Mouse (Mus musculus): ENCODE data around the gene Phykpl. TPM values are rescaled to one million over a fixed set of nuclear protein-coding genes. Genes with fewer than 3 reads are reported as not detected.

Phykpl gene
- 10 to 100 TPM; 10.5 to 12.1 TPM for total RNA-seq (2021)

DNA sequence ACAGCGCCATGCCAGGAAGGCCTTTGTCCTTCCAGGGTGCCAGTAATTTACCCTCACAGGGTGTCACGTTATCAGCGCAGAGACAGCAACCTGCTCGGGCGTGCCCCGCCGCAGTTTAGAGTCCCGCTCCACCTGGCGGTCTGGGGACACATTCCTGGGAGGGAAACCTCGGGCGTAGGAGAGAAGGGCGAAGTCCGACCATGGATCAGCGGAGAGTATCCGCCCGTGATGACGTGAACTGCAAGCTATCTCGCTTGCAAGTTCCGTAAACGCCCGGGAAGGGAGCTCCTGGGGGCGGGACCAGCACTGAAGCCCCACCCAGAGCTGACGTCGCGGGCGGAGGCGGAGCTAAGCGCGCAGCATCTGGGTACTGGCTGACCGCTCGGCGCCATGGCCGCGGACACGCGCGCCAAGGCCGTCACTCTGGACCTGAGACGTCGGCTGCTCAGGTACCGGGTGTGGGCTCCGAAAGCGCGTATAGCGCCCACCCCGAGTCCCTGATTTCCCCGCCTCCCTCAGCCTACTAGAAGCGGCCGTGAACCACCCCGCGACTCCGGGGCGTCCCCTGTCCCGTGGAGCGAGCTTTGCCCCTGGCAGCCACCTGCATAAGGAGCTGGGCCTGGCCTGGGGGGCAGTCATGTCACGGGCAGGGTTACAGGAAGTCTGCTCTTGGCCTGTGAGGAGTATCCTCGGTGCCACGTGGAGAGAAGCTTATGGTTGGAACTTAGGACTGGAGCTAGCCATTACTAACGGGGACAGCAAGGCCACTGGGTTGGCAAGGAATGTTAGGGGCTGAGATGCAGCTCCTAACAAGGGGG, at the start of gene Phykpl:
Gene Phykpl (plus strand): TSS at position 327 of the 818 bp plus-strand sequence.
- intact Hi-C loops (cut with DNase I): loop anchor here (5.0 kb wide), 1 partner anchor 47 kb away; no protein-coding TSS in a partner anchor

DNA sequence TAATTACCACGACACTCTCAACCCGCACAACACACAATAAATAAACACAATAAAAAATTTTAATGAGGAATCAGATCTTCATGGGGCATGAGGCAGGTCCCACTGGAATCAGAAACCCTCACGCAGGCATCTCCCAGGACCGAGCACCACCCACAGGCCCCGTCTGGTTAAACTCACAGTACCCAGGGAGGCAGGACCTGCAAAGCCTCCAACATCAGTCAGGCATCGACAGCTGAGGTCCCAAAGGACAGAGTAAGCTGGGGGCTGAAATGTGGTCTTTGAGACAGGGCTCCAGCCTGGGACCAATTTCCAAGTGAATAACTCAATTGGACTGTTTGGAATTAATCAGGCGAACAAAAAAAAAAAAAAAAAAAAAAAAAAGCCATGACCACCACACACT, 46.2 kb upstream of the Phykpl start:
- intact Hi-C loops (cut with DNase I): loop anchor here (5.0 to 10.0 kb wide), 4 partner anchors 44 to 604 kb away; partner anchors contain the start of genes Phykpl and Zfp354b
- DNase-seq: no peak

More for the DNA sequence above, at the start of gene Phykpl:
- peak; percentile 98 to 99 for DNase-seq

DNA sequence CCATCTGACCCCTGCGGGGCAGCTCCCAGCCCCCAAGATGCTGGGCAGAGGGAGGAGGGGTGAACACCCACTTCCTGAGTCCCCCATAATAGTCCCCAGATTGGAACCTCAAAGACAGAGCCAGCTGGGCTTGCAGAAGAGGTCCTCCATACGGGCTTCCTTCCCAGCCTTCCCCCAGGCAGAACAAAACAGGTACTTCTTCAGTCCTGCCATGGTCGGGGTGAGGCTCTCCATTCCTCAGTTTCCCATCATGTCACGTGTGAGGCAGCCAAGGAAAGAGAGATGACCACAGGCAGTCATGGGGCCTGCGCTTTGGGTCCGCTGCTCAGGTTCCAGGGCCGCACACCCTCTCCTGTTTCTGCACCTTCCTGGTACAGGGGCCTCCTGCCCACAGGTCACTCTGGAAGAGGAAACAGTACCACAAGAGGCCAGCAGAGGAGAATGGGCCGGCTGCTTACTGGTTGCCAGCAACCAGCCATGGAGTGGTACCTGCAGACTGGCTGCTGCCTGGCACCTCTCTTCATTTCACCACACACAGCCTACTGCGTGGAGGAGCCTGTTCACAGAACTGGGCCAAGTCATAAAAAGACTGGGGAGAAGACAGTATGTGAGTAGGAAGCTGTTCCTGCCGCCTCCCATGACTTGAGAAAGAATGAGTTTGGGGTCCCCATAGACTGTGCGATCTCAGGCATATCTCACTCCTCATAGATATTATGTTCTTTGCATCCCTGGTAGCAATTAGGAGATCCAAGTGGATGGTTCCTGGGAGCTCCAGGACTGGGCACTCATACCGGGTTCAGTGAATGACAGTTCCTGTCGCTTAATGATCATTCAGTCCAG, 45.4 kb upstream of the Phykpl start:
- intact Hi-C loops (cut with DNase I): loop anchor here (1.0 to 10.0 kb wide), 5 partner anchors 43 to 604 kb away; partner anchors contain the start of genes Col23a1, Phykpl and Zfp354b

DNA sequence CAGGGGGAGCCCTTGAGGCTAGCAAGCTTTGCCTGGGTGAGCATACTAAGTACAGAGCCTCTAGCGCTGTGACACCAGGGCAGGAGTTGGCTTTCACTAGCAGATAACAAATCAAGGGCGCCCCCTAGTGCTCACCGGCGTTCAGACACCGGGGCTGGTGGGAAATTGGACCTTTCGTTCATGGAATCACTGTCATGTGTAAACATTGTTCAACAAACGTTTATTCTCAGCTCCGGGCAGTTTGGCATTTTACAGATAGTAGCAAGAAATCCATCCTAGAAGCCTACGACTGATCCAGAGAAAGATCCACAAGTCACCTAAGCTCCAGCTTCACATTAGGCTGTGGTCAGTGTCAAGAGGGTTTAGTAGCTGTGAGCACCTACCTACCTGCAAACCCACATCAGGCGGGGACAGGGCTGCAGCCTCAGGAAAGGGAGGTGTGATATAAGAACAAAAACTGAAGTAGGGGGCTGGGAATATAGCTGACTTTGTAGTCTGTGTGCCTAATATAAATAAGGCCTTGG, 44.7 kb upstream of the Phykpl start:
- peak; percentile 95 to 99 for DNase-seq
- intact Hi-C loops (cut with DNase I): loop anchor here (1.0 to 10.0 kb wide), 5 partner anchors 42 to 605 kb away; partner anchors contain the start of genes Col23a1, Phykpl and Zfp354b

More for the DNA sequence above, 45.4 kb upstream of the Phykpl start:
- no peak for DNase-seq

DNA sequence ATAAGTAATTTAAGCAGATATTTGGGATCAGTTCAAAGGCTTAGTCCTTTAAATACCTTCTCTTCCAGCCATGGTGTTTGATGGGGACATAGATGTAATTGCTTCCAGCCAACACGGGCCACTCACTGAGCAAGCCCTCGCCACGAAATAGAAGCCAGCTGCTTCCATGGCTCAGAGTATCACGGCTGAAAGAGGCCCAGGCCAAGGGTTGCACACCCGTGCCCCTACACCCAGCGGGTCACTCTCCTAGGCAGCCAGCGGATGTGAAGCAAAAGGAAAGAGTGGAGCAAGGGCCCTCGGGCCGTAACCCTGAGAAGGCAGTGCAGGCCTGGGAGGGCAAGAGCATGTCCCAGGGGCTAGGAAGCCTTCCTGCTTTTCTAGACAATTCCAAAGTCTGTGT, 42.1 kb upstream of the Phykpl start:
- DNase-seq: no peak

DNA sequence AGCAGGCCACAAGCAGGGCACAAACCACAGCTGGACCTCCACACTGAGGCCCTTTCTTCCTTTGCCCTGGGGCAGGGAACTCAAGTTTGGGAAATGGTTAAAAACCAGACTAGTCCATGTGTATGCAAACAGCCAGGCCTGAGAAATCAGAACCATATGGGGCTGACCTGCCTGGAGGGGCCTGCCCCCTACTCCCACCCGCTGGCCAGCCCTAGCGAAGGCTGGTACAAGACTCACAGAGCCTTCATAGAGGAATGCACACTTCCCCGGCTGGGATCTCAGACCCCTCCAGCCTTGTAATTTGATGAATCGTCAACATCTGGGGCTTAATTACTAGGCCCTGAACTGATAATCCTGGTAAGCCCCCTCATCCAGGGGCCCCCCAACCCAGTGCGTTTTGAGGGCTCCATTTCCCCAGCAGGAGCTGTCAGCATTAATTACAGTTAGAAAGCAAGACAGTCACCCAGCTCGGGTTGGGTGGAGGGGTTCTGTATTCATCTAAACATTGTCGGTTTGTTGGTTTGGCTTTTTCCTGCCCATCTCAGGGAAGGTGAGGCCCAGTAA, 41.0 kb upstream of the Phykpl start:
- no peak for DNase-seq
- intact Hi-C loops (cut with DNase I): no loop called here

More for the DNA sequence above, 42.1 kb upstream of the Phykpl start:
- intact Hi-C loops (cut with DNase I): no loop called here

DNA sequence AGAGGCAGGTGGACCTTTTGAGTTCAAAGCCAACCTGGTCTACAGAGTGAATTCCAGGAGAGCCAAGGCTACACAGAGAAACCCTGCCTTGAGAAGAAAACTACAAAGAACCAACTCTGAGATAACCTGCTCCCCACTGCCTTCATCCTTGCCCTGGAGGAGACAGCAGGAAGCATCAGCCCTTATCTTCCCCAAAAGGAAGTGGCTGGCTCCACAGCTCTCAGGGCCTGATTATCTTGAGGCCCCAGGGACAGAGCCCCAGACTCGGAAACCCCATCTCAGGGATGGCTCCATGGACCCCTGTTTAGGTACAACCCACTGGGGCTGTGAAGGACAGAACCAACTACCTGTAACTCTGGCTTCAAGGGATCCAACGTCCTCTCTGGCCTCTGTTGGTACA, 40.1 kb upstream of the Phykpl start:
- no peak for DNase-seq
- intact Hi-C loops (cut with DNase I): no loop called here

- no peak for DNase-seq
- intact Hi-C loops (cut with DNase I): no loop called here
Measured at GRCm38 (mm10) chr11:51545811-51546210, 38.7 kb upstream of the Phykpl start.

DNA sequence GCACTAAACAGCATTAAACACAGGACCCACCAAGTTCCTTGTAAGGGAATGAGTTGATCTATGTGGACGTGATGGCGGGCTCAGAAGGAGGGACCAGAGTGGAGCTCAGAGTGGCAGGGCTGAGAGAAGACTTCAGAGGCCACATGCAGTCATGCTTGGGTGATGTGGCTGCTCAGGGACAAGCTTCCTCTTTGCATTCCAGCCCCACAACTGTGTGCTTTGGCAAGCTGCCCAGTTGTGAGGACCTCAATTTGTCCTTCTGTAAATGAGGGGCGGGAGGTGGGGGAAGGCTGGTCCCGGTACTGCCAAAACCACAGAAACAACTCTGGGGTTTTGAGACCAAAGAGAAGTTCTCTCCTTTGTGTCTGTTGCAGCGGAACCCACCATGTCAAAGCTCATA, 33.3 kb upstream of the Phykpl start:
- intact Hi-C loops (cut with DNase I): no loop called here
- no peak for DNase-seq

GRCm38 (mm10) chr11:51552091-51552490, 32.5 kb upstream of the Phykpl start:
- DNase-seq: no peak
- intact Hi-C loops (cut with DNase I): no loop called here

GRCm38 (mm10) chr11:51554590-51554989, 30.0 kb upstream of the Phykpl start:
- DNase-seq: no peak
- intact Hi-C loops (cut with DNase I): no loop called here

DNA sequence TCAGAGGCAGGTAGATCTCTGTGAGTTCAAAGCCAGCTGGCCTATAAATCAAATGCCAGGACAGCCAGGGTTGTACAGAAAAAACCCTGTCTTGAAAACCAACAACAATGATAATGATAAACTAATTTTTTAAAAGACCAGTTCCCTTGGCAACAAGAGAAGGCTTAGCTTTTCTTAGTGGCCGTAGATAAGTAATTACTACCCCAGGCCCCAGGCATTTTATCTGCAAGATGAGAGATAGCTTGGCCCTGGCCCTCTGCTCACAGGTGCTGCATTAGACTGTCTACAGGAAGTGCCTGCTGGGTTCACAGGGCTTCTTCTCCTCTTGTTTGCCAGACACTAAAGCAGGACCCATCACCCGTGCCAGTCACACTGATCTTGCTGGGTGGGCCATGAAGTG, 29.5 kb upstream of the Phykpl start:
- no peak for DNase-seq
- intact Hi-C loops (cut with DNase I): no loop called here

DNA sequence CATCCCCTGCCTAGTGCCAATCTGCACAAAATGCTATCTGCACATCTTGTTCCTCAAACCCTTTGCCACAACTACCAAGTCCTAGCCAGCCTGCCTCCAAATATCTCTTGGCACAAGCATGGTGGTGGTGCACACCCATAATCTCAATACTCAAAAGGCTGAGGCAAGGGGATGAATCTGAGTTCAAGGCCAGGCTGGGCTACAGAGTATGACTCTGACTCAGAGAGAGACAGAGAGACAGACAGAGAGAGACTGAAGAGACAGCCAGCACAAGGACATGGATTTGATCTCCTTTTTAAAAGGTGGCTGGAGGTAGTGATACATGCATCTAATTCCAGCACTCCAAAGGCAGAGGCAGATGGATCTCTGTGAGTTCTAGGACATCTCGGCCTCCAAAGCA, 21.3 kb upstream of the Phykpl start:
- DNase-seq: no peak
- intact Hi-C loops (cut with DNase I): no loop called here

GRCm38 (mm10) chr11:51565062-51565461, 19.5 kb upstream of the Phykpl start:
- intact Hi-C loops (cut with DNase I): no loop called here

GRCm38 (mm10) chr11:51565951-51566350, 18.6 kb upstream of the Phykpl start:
- intact Hi-C loops (cut with DNase I): no loop called here
- DNase-seq: no peak

More at GRCm38 (mm10) chr11:51565062-51565461, 19.5 kb upstream of the Phykpl start:
- DNase-seq: no peak

DNA sequence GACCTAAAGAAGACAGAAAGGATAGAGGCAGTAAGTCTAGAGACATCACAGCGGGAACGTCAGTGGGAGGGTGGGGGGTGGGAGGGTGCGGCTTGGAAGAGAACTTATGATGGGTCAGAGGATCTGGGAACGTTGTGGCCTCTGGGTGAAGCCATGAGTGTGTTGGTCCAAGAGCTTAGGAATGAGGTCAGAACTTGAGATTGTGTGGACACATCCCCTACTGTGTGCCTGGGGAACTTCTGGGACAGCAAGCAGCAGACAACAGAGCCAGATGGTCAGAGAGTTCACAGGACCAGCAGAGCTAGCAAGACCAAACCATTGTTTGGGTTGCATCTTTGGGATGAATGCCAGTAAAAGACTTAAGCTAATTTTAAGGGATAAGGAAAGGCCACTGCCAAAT, 15.8 kb upstream of the Phykpl start:
- DNase-seq: no peak
- intact Hi-C loops (cut with DNase I): no loop called here

GRCm38 (mm10) chr11:51576454-51576853, 8.1 kb upstream of the Phykpl start:
- intact Hi-C loops (cut with DNase I): no loop called here
- no peak for DNase-seq

DNA sequence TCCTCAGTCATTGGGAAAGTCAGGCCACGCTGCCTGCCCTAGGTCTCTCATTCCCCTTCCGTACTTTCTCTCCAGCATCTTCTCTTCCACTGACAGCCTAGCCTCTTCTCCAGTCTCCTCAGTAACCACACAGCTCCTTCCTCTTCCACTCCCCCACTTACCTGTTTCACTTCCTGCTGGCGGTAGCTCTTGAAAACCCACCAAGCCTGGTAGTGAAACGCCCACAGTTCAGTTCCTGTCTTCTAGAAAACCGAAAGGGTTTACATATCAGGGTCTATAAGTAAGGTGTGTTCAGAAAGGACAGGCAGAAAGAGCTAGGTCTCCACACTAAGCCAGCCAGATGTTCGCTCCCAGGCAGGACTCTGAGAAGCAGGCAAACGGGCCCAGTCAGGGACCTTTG, 7.0 kb upstream of the Phykpl start:
- DNase-seq: no peak
- intact Hi-C loops (cut with DNase I): no loop called here

DNA sequence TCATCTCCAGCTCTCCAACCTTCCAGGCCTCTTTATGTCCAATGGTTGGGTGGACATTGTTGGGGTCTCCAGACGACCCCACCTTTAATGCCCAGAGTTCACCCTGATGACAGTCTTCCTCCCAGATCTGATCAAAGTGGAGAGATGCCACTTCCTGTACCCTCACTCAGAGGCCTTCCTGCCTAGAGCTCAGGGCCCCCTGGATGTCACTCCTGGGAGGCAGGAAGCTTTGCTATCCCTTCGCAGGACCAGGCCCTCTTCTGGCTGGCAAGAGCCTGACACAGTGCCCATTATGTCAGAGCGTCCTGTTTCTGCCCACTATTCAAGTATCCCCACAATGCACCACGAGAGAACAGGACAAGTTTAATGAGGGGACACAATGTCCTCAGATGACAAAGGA, 5.5 kb upstream of the Phykpl start:
- intact Hi-C loops (cut with DNase I): no loop called here
- DNase-seq: no peak

GRCm38 (mm10) chr11:51582713-51583112, 1.8 kb upstream of the Phykpl start:
- intact Hi-C loops (cut with DNase I): loop anchor here (5.0 kb wide), 1 partner anchor 45 kb away; no protein-coding TSS in a partner anchor
- peak; percentile 73 to 80 for DNase-seq

- DNase-seq: no peak
- intact Hi-C loops (cut with DNase I): loop anchor here (5.0 kb wide), 1 partner anchor 47 kb away; no protein-coding TSS in a partner anchor
Measured at GRCm38 (mm10) chr11:51584057-51584430, 513 bp upstream of the Phykpl start.
